Mouse (Mus musculus): Measurements from ENCODE around the gene Tmem163. TPM values are rescaled to one million over a fixed set of nuclear protein-coding genes. Genes with fewer than 3 reads are reported as not detected.

Gene Tmem163
- polyA plus RNA-seq, 1 experiment, result 1.0 TPM

- no peak for TF ChIP-seq CTCF (IDR thresholded peaks at IDR 0.05; ENCODE audit: extremely low read depth, insufficient read length, insufficient replicate concordance, low read depth, low read length)
- no peak for TF ChIP-seq POLR2A (IDR thresholded peaks at IDR 0.05; ENCODE audit: low read depth, low read length)
- peaks cover 44% of the 10 kb centered on the region for H3K36me3 ChIP-seq (ENCODE audit: control insufficient read depth, insufficient read depth, low read length)
- H3K4me1 ChIP-seq (ENCODE audit: control insufficient read depth, insufficient read depth, insufficient read length, low read length), result no peaks in the 10 kb centered on the region
- H3K4me3 ChIP-seq (ENCODE audit: low read depth, low read length), result no peak overlapping the region
- WGBS, result 73% methylated on average over 10 of the region's 10 CpGs
- no peak overlapping the region for H3K27ac ChIP-seq (ENCODE audit: insufficient read depth, low read depth, low read length)
- no peaks in the 10 kb centered on the region for H3K27me3 ChIP-seq (ENCODE audit: control insufficient read depth, insufficient read depth, low read length)
Measured at GRCm38 (mm10) chr1:127482911-127483310, 196.4 kb downstream of the Tmem163 start.

DNA sequence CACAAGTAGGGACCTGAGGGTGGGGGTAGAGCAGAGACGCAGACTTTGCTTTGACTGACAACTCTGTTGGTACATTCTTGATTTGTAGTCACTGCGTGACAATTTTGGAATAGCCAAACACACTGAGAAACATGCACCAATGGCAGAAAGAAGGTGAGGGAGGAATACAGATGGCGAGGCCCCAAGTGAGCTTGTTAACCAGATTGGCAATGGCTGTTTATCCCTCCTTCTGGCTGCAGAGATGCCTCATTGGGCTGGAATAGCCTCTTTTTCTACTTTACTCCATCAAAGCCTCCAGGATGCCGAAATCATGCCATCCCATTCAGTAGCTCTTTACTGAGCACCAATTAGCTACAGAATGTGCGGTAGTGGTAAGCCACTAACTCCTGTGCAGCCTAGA lies 203.6 kb downstream of the Tmem163 start:
- 97% methylated on average over 5 of the region's 5 CpGs for WGBS

DNA sequence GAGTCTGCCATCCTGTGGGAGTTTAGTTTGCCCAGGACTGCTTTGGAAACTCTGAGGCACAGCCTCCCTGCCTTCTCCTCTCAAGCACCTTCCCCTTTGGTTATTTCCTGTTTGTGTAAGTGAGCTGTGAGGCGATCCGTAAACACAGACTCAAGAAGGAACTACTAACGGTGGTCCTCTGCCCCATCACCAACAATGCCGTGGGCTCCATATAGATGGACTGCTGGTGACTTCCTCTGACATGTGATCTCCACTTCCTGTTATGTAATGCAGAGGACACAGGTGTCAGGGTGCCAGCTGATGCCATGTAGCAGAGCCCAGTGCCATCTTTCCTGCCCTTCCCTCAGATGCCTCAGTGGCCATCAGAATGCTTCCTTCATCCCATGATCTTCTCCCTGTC lies 209.2 kb downstream of the Tmem163 start:
- TF ChIP-seq CTCF (IDR thresholded peaks at IDR 0.05; ENCODE audit: extremely low read depth, insufficient read length, insufficient replicate concordance, low read depth, low read length), result no peak
- no peak for TF ChIP-seq POLR2A (IDR thresholded peaks at IDR 0.05; ENCODE audit: low read depth, low read length)
- Histone ChIP-seq H3K27ac (ENCODE audit: insufficient read depth, low read depth, low read length) (no peak overlapping the region), H3K27me3 (ENCODE audit: control insufficient read depth, insufficient read depth, low read length) (no peaks in the 10 kb centered on the region), H3K36me3 (ENCODE audit: control insufficient read depth, insufficient read depth, low read length) (peaks cover 55% of the 10 kb centered on the region), H3K4me1 (ENCODE audit: control insufficient read depth, insufficient read depth, insufficient read length, low read length) (no peaks in the 10 kb centered on the region), H3K4me3 (ENCODE audit: low read depth, low read length) (no peak overlapping the region)
- WGBS, result 82% methylated on average over 4 of the region's 4 CpGs

More for the DNA sequence above, 203.6 kb downstream of the Tmem163 start:
- H3K27me3 ChIP-seq (ENCODE audit: control insufficient read depth, insufficient read depth, low read length), result no peaks in the 10 kb centered on the region
- H3K4me1 ChIP-seq (ENCODE audit: control insufficient read depth, insufficient read depth, insufficient read length, low read length), result no peaks in the 10 kb centered on the region
- H3K4me3 ChIP-seq (ENCODE audit: low read depth, low read length), result no peak overlapping the region
- no peak for TF ChIP-seq POLR2A (IDR thresholded peaks at IDR 0.05; ENCODE audit: low read depth, low read length)
- no peak for TF ChIP-seq CTCF (IDR thresholded peaks at IDR 0.05; ENCODE audit: extremely low read depth, insufficient read length, insufficient replicate concordance, low read depth, low read length)
- H3K27ac ChIP-seq (ENCODE audit: insufficient read depth, low read depth, low read length), result no peak overlapping the region
- H3K36me3 ChIP-seq (ENCODE audit: control insufficient read depth, insufficient read depth, low read length), result peaks cover 66% of the 10 kb centered on the region

- no peaks in the 10 kb centered on the region for H3K4me1 ChIP-seq (ENCODE audit: control insufficient read depth, insufficient read depth, insufficient read length, low read length)
- H3K4me3 ChIP-seq (ENCODE audit: low read depth, low read length), result no peak overlapping the region
- no peak overlapping the region for H3K27ac ChIP-seq (ENCODE audit: insufficient read depth, low read depth, low read length)
- 97% methylated on average over 5 of the region's 5 CpGs for WGBS
- H3K27me3 ChIP-seq (ENCODE audit: control insufficient read depth, insufficient read depth, low read length), result no peaks in the 10 kb centered on the region
- H3K36me3 ChIP-seq (ENCODE audit: control insufficient read depth, insufficient read depth, low read length), result peaks cover 39% of the 10 kb centered on the region
- TF ChIP-seq POLR2A (IDR thresholded peaks at IDR 0.05; ENCODE audit: low read depth, low read length), result no peak
- no peak for TF ChIP-seq CTCF (IDR thresholded peaks at IDR 0.05; ENCODE audit: extremely low read depth, insufficient read length, insufficient replicate concordance, low read depth, low read length)
Measured at GRCm38 (mm10) chr1:127467238-127467637, 212.1 kb downstream of the Tmem163 start.

DNA sequence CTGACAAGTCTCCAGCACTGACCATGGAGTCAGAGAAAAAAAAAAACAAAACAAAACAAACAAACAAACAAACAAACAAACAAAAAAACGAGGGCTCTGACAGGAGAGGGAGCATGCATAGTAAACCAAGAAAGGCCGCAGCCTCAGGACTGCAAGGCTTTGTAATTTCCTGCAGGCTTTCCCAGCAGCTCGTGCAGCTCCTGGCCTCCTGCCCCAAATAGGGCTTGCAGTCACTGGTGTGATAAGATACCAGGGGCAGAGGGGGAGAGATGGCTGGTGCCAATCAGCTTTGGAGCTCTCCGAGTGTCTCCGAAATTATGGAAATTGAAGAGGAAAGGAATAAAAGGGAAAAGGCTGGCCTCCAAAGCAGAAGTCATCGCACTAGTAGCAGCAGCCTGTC lies 214.1 kb downstream of the Tmem163 start:
- peaks cover 35% of the 10 kb centered on the region for H3K36me3 ChIP-seq (ENCODE audit: control insufficient read depth, insufficient read depth, low read length)
- no peaks in the 10 kb centered on the region for H3K27me3 ChIP-seq (ENCODE audit: control insufficient read depth, insufficient read depth, low read length)
- no peak for TF ChIP-seq CTCF (IDR thresholded peaks at IDR 0.05; ENCODE audit: extremely low read depth, insufficient read length, insufficient replicate concordance, low read depth, low read length)
- no peak for TF ChIP-seq POLR2A (IDR thresholded peaks at IDR 0.05; ENCODE audit: low read depth, low read length)
- 76% methylated on average over 6 of the region's 6 CpGs for WGBS
- H3K27ac ChIP-seq (ENCODE audit: insufficient read depth, low read depth, low read length), result no peak overlapping the region
- no peak overlapping the region for H3K4me3 ChIP-seq (ENCODE audit: low read depth, low read length)
- no peaks in the 10 kb centered on the region for H3K4me1 ChIP-seq (ENCODE audit: control insufficient read depth, insufficient read depth, insufficient read length, low read length)

- Histone ChIP-seq H3K4me3 (ENCODE audit: low read depth, low read length) (no peak overlapping the region), H3K27me3 (ENCODE audit: control insufficient read depth, insufficient read depth, low read length) (no peaks in the 10 kb centered on the region), H3K4me1 (ENCODE audit: control insufficient read depth, insufficient read depth, insufficient read length, low read length) (no peaks in the 10 kb centered on the region), H3K36me3 (ENCODE audit: control insufficient read depth, insufficient read depth, low read length) (peaks cover 38% of the 10 kb centered on the region), H3K27ac (ENCODE audit: insufficient read depth, low read depth, low read length) (no peak overlapping the region)
- TF ChIP-seq CTCF (IDR thresholded peaks at IDR 0.05; ENCODE audit: extremely low read depth, insufficient read length, insufficient replicate concordance, low read depth, low read length), result no peak
- no peak for TF ChIP-seq POLR2A (IDR thresholded peaks at IDR 0.05; ENCODE audit: low read depth, low read length)
- WGBS, result 79% methylated on average over 6 of the region's 6 CpGs
Measured at GRCm38 (mm10) chr1:127464041-127464440, 215.3 kb downstream of the Tmem163 start.

DNA sequence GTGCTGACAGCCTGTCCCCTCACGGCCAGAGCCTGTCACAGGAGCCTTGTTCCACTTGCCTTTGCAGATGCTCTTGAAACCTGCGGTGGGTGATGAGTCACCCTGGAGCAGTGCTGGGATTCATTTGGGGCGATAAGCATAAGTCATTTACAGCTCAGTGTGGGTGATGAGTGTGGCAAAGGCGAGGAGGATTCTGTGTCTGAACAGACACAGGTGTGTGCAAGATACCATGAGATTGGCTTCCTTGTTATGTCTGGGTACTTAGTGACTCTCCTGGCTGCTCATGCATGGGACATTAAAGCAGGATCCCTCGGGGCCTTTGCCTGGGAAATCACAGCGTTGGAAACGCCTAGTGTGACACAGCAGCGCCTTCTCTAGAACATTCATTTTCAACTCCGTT lies 218.3 kb downstream of the Tmem163 start:
- TF ChIP-seq CTCF (IDR thresholded peaks at IDR 0.05; ENCODE audit: extremely low read depth, insufficient read length, insufficient replicate concordance, low read depth, low read length) (no peak), POLR2A (IDR thresholded peaks at IDR 0.05; ENCODE audit: low read depth, low read length) (no peak)
- peaks cover 3% of the 10 kb centered on the region; the same call in 1 of the 2 replicates for H3K4me1 ChIP-seq (ENCODE audit: control insufficient read depth, insufficient read depth, insufficient read length, low read length)
- H3K27ac ChIP-seq (ENCODE audit: insufficient read depth, low read depth, low read length), result no peak overlapping the region
- no peak overlapping the region for H3K4me3 ChIP-seq (ENCODE audit: low read depth, low read length)
- peaks cover 30% of the 10 kb centered on the region for H3K36me3 ChIP-seq (ENCODE audit: control insufficient read depth, insufficient read depth, low read length)
- 89% methylated on average over 9 of the region's 9 CpGs for WGBS
- H3K27me3 ChIP-seq (ENCODE audit: control insufficient read depth, insufficient read depth, low read length), result no peaks in the 10 kb centered on the region

Data from small intestine, adult 2 months (tissue).